Mouse (Mus musculus) right cerebral cortex, postnatal 4 days (tissue): ENCODE results near the gene Gm20532.

ENCODE experiments used
- DNase-seq: peaks from one replicate; pipeline ENCODE4 v3.0.0-alpha.2; 2022

Gene Gm20532

DNA sequence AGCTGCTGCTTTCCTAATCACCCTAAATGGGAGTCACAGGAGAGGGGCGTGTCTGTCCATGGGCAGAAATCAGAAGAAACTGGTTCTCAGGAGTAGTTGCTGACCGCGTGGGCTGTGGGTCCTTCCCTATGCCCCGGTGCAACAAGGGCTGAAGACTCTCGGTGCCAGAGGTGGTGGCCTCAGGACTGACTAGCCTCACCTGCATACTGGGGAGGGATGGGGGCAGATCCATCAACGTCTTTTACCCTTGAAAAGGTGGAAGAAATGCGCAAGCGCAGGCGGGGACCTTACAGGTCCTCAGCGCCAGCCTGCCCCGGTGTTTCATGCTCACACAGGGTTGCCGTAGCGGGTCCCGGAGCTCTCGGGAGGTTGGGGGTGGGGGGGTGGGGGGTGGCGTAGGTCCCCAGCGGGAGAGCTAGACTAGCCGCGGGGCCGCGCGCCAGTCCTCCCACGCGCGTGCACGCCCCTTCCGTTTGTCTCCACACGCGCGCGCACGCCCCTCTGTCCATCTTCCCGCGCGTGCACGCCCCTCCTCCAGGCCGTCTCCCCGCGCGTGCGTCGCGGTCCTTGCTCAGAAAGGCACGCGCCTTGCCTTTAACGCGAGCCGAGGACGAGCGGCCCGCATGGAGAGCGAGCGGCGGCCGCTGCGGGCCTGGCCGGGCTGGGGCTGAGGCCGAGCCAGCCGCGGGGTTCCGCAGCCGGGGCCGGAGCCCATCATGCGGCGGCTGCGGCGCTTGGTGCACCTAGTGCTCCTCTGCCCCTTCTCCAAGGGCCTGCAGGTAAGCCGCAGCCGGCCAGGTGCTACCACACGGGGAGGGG is 41.7 kb downstream of the Gm20532 start, which contains the start of gene Fam69b:
TSS of gene Fam69b (plus strand) at position 537 of the 819 bp plus-strand sequence.
- DNase-seq: peak; percentile 96

DNA sequence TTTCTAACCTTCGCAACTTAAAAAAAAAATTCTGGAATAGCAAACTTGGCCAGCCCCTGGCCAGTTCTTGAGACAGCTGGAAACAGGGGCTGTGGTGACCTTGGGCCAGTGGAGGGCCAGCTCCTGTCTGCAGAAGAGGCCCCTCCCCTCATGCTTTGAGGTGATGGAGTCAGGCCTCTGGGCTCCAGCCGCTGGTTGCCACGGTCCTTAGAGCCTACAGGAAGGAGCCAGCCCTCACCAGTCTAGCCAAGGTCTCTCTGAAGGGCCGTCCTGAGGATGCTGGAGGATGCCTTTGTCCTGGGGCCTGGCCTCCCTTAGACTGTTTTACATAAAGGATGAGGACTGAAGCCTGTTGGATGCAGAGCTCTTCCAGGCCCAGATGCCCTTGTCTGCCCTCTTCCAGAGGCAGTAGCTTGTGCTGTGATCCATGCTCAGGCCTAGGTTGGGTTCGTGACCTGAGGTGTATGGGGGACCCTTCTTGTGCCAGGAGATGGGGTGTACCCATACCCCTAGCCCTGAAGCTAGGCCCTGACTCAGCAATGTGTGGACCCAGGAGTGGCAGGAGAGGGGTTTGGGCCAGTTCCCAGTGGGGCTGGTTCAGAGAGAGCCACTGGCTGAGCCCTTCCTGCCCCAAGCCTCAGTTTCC is 42.5 kb downstream of the Gm20532 start:
- peak; percentile 21 for DNase-seq

DNA sequence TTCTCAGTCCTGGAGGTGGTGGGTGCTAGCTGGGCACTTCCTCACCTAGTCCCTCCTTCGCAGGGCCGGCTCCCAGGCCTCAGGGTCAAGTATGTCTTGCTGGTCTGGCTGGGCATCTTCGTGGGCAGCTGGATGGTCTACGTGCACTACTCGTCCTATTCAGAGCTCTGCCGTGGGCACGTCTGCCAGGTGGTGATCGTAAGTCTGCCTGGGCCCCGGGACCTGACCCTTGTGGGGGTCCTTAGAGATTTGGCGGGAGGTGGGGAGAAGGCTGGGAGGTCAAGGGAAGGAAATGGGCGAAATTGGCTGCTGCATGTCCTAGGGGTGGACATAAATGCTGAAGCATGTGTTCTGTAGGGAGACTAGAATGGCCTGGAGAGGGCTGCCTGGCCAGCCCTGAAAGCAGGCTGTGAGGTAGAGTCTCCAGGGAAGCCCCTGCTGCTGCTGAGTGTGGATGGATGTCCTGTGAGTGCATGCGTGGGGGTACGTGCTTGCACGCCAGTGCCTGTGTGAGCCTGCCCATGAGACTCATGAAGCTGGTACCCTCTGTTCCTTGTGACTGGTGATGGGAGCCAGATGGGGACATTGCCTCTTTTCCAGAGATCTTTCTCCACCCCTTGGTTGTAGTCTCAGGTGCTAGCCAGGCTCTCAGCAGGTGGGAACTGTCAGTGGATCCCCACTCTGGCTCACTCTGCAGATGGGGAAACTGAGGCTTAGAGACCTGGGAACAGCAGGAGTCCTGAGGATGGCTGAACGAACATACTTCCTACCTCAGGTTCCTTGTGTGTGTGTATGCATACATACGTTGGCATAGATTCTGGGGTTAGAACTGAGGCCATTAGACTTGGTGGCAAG is 46.3 kb downstream of the Gm20532 start:
- no peak for DNase-seq

DNA sequence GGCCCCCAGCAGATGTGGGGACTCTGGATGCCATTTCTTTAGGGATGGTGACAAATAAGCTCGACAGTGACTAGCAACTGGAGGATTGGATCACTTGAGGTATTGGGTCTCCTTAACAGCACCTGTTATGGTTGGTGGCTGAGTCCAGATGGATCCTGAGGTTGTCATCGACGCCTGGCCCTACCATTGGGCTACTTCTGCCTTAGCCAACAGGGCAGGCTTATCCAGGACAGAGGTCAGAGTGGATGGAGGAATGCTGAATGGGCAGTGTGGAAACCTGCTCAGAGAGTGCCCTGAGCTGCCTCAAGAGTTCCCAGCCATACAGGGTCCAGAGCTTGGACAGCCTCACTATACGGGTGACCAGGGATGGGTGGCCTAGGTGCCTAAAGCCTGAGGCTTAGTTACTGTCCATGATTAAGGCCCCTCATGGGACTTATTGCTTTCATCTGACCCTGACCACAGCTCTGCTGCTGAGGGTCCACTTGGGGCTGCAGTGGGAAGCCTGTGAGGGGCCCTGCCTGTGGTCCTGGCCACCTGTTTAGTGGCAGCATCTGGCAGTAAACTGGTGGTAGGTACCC is 47.6 kb downstream of the Gm20532 start:
- DNase-seq: no peak

DNA sequence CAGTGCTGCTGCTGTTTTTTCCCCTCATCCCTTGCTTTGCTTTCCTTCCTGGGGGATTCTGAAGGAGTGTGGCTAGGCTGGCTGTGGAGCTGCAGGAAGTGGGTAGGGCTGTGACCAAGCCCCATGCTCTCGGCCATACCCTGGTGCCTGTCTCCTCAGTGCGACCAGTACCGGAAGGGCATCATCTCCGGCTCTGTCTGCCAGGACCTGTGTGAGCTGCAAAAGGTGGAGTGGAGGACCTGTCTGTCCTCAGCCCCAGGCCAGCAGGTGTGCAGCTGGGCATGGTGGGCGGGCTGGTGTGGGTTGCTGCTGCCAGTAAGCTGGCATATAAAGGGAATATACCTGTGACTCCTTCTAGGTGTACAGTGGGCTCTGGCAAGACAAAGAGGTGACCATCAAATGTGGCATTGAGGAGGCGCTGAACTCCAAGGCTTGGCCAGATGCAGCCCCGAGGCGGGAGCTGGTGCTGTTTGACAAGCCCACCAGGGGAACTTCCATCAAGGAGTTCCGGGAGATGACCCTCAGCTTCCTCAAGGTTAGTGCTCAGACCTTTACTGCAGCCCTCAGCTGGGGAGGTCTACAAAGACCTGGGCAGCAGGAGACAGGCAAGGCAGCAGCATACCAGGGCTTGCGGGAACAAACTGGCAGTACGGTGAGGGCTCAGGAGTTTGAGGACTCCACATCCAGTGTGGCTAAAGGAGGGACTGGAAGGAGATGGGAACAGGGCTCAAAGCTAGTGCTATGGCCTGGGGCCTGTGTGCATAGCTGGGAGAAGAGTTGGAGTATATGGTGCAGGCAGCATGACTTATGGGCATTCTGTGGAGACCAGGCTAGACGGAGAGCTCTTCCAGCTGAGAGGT is 48.4 kb downstream of the Gm20532 start:
- no peak for DNase-seq

DNA sequence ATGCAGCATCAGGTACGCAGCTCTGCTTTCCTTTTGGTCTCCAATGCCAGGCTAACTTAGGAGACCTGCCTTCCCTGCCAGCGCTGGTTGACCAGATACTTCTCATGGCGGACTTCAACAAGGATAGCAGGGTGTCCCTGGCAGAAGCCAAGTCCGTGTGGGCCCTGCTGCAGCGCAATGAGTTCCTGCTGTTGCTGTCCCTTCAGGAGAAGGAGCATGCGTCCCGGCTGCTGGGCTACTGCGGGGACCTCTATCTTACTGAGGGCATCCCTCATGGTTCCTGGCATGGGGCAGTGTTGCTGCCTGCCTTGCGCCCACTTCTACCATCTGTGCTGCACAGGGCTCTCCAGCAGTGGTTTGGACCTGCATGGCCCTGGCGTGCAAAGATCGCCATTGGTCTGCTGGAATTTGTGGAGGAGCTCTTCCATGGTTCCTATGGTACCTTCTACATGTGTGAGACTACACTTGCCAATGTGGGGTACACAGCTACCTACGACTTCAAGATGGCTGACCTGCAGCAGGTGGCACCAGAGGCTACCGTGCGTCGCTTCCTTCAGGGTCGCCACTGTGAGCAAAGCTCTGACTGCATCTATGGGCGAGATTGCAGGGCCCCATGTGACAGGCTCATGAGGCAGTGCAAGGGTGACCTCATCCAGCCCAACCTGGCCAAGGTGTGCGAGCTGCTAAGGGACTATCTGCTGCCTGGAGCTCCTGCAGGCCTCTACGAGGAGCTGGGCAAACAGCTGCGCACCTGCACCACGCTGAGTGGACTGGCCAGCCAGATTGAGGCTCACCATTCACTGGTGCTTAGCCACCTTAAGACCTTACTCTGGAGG is 49.3 kb downstream of the Gm20532 start:
- DNase-seq: no peak

DNA sequence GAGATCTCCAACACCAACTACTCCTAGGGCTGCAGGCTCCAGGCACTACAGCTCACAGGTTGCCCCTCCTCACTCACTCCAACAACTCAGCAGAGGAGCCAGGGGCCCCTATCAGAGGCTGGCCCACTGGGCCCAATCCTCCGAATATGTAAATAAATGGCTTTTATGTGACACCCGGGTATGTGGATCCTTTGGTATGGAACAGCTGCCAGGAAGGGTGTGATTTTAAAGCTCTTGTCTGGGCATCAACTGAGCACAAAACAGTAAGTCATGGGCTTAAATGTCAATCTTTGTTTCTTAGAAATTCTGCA is 49.8 kb downstream of the Gm20532 start:
- DNase-seq: no peak

DNA sequence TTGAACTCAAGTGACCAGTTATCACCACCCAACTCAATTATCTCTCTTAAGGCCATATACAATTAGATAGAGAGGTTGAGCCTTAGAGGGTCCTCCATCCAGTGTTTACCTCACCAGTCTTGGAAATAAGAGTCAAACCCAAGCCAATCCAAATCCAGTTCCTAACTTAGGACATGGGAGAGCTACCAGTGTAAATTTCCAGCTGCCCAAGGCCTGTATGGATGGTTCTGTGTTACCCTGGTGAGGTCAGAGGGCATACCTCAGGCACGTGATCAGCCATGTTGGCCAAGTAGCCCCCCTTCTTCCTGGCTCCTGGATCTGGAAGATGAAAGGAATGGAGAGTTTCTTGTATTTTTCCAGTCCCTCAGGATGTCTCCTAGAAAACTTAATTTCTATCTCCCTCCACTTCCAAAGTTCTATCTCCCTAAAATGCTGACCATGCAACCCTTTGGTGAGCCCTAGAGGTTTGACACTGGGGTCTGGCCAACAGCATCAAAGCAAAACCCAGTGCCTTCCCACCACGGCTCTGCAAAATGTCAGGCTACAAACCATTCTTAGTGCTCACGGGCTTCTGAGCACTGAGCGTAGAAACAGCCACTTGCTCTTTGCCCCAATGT is 51.0 kb downstream of the Gm20532 start:
- DNase-seq: no peak

DNA sequence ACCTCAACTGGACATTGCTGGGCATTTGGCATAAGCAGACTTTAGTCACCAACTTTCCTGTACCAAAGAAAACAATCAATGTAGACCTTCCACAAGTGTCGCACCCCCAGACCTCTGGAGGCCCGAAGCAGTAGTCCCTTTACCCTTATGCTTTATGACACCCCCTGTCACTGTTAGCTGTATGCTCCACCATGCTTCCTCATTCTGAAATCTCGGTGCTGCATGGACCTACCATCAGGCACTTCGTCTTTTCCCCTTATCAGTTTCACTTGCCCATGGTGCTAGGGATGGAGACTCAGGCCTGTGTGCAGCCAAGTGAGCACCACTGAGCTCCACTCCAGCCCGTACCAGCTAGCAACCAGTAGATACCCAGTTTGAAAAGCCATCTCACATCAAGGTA is 51.6 kb downstream of the Gm20532 start:
- no peak for DNase-seq

DNA sequence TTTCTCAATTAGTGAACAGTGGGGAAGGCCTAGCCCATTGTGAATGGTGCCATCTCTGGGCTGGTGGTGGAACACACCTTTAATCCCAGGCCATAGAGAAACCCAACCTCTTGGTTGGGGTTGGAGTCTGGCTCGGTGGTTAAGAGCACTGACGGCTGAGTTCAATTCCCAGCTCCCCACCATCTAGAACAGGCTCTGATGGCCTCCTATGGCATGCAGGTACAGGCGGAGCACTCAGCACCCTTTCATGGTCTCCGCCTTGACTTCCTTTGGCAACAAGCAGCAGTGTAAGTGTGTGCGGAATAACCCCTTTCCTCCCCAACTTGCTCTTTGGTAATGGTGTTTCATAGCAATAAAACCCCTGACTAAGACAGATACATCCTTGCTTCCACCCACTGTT is 52.1 kb downstream of the Gm20532 start:
- DNase-seq: no peak

DNA sequence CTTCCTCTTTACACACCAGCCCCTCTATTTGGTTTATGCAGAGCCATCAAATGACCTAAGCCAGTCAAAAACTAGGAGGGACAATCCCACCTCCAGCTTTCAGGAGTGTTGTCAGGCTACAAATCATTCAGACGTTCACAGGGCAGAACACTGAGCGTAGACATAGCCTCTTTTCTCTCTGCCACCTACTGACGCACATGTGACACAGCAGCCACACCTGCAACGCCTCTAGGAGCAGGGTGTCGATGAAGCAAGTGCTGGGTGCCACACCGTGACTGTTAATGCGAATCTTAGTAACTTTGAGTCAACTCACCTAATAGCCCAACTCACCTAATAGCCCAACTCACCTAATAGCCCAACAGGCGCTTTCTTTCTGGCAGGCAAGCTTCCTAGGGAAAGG is 52.6 kb downstream of the Gm20532 start:
- DNase-seq: no peak

DNA sequence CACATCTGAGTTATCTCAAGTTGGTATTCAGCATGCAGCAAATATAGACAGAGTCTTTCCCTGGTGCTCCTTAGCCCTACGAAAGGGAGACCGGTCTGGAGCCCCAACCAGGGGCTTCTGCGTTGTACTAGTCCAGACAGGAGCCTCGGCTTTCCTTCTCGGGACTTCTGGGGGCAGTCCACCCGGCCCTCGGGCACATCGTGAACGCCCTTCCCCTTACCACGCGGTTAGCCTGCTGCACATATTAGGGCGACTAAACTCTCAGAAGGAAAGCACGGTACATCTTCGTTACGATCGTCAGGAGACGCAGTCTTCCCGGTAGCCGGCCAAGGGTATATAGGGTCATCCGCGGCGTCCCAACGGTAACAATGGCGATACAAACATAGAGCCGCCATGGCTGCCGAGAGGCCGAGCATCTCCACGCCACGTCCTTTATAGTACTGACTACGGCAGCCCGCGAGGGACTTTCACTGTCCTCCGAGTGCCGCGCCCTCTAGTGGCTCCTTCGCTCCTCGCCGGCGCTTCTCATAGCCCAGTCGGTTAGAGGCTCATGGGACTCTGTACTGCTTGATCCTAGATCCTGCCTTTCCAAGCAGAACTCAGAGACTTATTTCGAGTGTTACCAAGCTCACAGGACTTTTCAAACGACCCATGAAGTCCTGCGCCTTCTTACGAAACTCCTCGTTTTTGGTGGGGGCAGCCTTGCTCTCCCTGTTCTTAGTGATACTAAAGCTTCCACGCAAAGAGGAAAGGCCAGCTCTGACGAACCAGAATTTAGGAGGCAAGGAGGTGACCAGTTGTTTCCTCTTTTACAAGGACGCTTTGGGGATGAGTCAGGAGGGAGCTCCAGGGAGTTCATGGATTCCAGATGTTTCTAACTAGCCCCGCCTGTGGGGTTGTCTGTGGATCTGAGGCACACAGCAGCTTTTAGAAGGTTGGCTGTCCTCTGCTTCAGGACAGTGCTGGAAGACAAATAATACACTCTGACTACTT is 53.7 kb downstream of the Gm20532 start:
- DNase-seq: peak; percentile 100

DNA sequence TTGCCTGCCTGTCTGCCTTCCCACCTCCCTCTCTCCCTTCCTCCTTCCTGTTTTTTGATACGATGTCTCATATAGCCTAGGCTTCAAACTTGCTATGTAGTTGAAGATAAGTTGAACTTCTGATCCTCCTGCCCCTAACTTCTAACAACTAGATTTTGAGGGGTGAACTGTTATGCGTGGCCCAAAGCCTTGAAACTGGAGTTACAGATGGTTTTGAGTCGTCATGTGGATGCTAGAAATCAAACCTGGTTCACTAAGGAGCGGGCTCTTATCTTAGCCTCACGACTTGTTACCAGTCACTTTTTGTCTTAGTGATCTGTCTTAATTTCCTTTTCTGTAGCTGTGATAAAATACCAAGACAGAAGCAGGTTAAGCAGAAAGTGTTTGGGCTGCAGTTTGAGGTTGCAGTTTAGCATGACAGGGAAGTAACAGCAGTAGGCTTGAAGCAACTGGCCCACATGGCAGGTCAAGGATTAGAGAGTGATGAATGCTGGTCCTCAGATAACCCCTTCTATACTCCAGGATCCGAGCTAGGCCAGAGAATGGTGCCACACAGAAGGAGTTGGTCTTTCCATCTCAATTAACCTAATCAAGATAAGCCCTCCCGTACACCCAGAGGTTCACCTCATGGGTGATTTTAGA is 54.7 kb downstream of the Gm20532 start:
- no peak for DNase-seq

DNA sequence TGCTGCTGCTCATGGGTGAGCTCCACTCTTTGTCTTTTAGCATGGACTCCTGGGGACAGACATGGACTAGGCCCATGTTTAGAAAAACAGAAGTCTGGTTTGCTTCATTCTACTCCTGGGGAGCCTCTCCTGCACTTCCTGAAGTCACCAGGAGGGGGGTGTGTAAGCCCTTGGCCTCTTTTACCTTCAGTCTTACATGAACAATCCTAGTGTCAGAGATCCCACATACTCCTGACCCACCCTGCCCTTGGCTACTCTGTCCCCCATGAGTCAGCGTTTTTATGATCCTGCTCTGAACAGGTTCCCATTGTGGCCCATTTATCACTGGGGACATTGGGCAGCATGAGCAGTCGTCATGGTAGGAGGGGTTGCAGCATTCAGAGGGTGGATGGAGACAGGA is 57.5 kb downstream of the Gm20532 start:
- no peak for DNase-seq

DNA sequence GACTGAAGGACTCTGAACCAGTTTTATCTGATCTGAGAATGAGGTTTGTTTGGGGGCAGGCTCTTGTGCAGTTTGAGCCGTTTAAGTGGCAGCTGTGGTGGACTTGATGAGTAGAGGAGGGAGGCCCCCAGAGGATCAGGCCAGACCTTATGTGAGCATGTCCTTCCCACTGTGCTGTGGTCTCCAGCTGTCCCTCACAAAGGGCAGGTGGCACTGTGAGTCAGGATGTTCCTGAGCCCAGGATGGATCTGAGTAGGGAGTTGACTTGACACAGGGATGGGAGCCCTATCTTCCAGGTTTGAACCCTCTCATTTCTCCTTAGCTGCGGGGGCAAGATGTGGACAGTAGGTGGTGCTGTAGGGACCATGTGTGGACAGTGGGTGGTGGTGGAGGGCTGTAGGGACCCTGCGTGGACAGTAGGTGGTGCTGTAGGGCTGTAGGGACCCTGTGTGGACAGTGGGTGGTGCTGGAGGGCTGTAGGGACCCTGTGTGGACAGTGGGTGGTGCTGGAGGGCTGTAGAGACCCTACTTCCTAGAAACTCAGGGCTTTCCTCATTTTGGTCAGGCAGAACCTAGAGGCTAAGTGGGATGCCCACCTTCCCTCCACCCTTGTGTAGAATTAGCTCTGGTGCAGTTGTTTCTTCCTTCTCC is 60.3 kb downstream of the Gm20532 start:
- DNase-seq: peak; percentile 67

DNA sequence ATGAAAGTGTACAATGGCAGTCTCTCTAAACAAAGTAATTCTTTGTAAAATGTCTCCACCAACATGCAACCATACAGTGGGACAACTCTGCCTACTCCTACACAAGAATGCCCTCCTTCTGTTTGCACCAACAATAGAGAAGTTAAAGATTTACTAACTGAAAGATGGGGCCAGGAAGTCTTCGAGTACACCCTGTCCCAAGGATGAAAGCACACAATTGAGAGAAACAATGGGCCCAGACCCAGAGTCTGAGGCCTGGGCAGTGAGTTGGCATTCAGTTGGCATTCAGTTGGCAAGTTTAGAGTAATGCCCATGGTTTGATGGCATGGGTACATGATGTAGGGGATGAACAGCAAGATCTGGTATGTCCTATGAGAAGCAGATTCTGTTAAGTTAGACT is 68.2 kb downstream of the Gm20532 start:
- DNase-seq: no peak

DNA sequence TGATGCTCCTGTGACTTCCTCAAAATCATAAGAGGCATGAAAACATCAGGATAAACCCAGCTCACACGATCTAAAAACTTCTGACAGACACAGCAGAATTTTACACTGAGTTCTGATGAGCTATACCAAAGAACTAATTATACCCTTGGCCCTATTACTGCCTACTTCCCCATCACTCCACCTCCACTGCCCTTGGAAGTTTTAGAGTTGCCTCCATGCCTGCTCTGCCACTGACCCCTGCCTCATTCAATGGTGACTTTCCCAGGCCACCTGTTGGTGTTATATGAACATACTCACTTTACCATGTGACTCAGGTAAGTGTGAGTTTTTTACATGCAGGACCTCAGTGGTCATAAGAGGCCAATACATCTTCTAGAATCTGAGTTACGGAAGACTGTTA is 71.0 kb downstream of the Gm20532 start:
- no peak for DNase-seq

DNA sequence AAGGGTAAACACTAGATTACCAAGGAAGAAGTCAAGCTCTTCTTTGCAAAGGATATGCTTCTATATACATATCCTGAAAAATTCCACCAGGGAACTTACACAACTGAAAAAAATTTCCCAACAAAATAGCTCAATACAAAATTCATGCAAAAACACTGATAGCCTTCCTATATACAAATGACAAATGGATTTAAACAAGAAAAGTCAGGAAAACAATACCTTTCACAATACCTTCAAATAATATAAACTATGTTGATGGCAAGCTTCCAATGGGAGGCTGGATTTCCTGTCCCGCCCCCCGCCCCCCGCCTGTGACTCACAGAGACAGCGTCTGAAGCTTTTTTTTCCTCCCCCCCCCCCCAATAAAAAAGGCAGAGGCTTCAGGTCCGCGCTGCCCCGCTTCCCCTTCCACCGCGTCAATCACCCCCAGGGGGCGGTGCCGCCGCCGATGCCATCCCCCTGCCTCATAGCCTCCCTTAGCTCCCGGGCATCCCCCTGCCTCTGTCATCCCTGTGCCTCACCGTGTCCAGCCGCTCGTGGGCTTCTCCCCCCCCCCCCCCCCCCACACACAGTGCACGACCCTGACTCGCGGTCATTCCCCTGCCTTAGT is 74.8 kb downstream of the Gm20532 start:
- peak; percentile 33 for DNase-seq
